In genomic region chr13:99022036-99022435, GRCm38 (mm10) we compare ENCODE assay signal across 35 mouse cellular contexts. TPM values are rescaled to one million over a fixed set of nuclear protein-coding genes. Genes with fewer than 3 reads are reported as not detected.
DNase-seq lines count a peak whose midpoint lies in the region; ATAC-seq and TF ChIP-seq lines count a peak whose summit lies in the region.
"Had no signal": no experiment of that assay in that cellular context is flagged by ENCODE, and none has a peak within 500 bp of the region (broad histone marks: within the 10 kb centered on the region; RNA-seq: fewer than 3 reads in every experiment).

No protein-coding gene starts in this region.

- no peaks in the 10 kb centered on the region for H3K9me3 ChIP-seq in hindbrain, embryonic 12.5 days (replicated peaks)
- H3K9me3 ChIP-seq in hindbrain, postnatal 0 days (ENCODE audit: low read length), result no peaks in the 10 kb centered on the region
- H3K9me3 ChIP-seq in midbrain, embryonic 13.5 days, result no peaks in the 10 kb centered on the region
- H3K9me3 ChIP-seq in midbrain, postnatal 0 days (ENCODE audit: low read length), result no peaks in the 10 kb centered on the region
- H3K9me3 ChIP-seq in neural tube, embryonic 15.5 days (replicated peaks), result no peaks in the 10 kb centered on the region
- H3K9me3 ChIP-seq: embryonic facial prominence, embryonic 13.5 days; heart, embryonic 13.5 days; liver, embryonic 12.5 days had no signal

- DNase-seq in hindbrain, postnatal 0 days (ENCODE audit: low spot score), result no peak
- no peak for DNase-seq in midbrain, postnatal 0 days (ENCODE audit: low spot score)
- DNase-seq in gonadal fat pad, adult 2 months (ENCODE audit: low read depth), result peak; percentile 71
- DNase-seq in frontal cortex, postnatal 10 days (ENCODE audit: low spot score in 2 of 2), result no peak
- DNase-seq: adrenal gland, postnatal 14 days; cerebellum, adult 11-12 months; cerebellum, adult 9-11 months; gastrocnemius, postnatal 14 days; heart, adult 18-20 months; heart, postnatal 10 days; kidney, adult 9 months; kidney, postnatal 10 days; layer of hippocampus, postnatal 36 days; left cerebral cortex, postnatal 4 days; liver, postnatal 0 days; lung, postnatal 36 days; right cerebral cortex, postnatal 4 days had no signal

- 72% methylated on average over 7 of the region's 7 CpGs for WGBS in hindbrain, embryonic 12.5 days
- WGBS in hindbrain, postnatal 0 days, result 53% methylated on average over 7 of the region's 7 CpGs
- WGBS in midbrain, embryonic 13.5 days, result 72% methylated on average over 7 of the region's 7 CpGs
- 45% methylated on average over 7 of the region's 7 CpGs for WGBS in midbrain, postnatal 0 days
- WGBS in neural tube, embryonic 15.5 days, result 38% methylated on average over 7 of the region's 7 CpGs

- no peak overlapping the region for H3K4me3 ChIP-seq in hindbrain, embryonic 12.5 days
- no peak overlapping the region for H3K4me3 ChIP-seq in hindbrain, postnatal 0 days (ENCODE audit: low read length)
- H3K4me3 ChIP-seq in midbrain, embryonic 13.5 days (replicated peaks), result no peak overlapping the region
- no peak overlapping the region for H3K4me3 ChIP-seq in midbrain, postnatal 0 days (ENCODE audit: low read depth, low read length)
- H3K4me3 ChIP-seq in neural tube, embryonic 15.5 days (replicated peaks), result no peak overlapping the region
- H3K4me3 ChIP-seq: embryonic facial prominence, embryonic 13.5 days; heart, embryonic 13.5 days; liver, embryonic 12.5 days had no signal

- no peak overlapping the region for H3K9ac ChIP-seq in hindbrain, embryonic 12.5 days
- no peak overlapping the region for H3K9ac ChIP-seq in hindbrain, postnatal 0 days (replicated peaks; ENCODE audit: low read length)
- no peak overlapping the region for H3K9ac ChIP-seq in midbrain, embryonic 13.5 days (replicated peaks)
- no peak overlapping the region for H3K9ac ChIP-seq in midbrain, postnatal 0 days (replicated peaks; ENCODE audit: low read length, poor library complexity, severe bottlenecking)
- H3K9ac ChIP-seq in neural tube, embryonic 15.5 days (replicated peaks), result no peak overlapping the region
- H3K9ac ChIP-seq: embryonic facial prominence, embryonic 13.5 days; heart, embryonic 13.5 days; liver, embryonic 12.5 days; liver, postnatal 0 days had no signal

- ATAC-seq in hindbrain, embryonic 12.5 days (ENCODE audit: low FRiP score), result no peak
- no peak for ATAC-seq in hindbrain, postnatal 0 days
- no peak for ATAC-seq in midbrain, embryonic 13.5 days
- ATAC-seq in midbrain, postnatal 0 days (ENCODE audit: low FRiP score), result no peak
- ATAC-seq in neural tube, embryonic 15.5 days (ENCODE audit: low FRiP score), result no peak
- ATAC-seq: CD4-positive, CD25-positive, alpha-beta regulatory T cell, adult 4 months; intestine, embryonic 16.5 days; liver, embryonic 12.5 days; liver, postnatal 0 days had no signal

- 0 out of 2 replicates have a peak overlapping the region, but pooled peaks have one; percentile 12 for H3K27ac ChIP-seq in hindbrain, embryonic 12.5 days
- H3K27ac ChIP-seq in hindbrain, postnatal 0 days, result no peak overlapping the region
- peak overlapping the region; percentile 60; the same call in 1 of the 2 replicates for H3K27ac ChIP-seq in midbrain, embryonic 13.5 days
- no peak overlapping the region for H3K27ac ChIP-seq in midbrain, postnatal 0 days (ENCODE audit: low read depth, low read length)
- peak overlapping the region; percentile 46; the same call in 1 of the 2 replicates for H3K27ac ChIP-seq in neural tube, embryonic 15.5 days (replicated peaks)
- H3K27ac ChIP-seq: embryonic facial prominence, embryonic 13.5 days; heart, embryonic 13.5 days; stomach, postnatal 0 days had no signal

- no peaks in the 10 kb centered on the region for H3K36me3 ChIP-seq in hindbrain, embryonic 12.5 days
- no peaks in the 10 kb centered on the region for H3K36me3 ChIP-seq in hindbrain, postnatal 0 days (ENCODE audit: insufficient read depth, low read length)
- H3K36me3 ChIP-seq in midbrain, embryonic 13.5 days, result no peaks in the 10 kb centered on the region
- H3K36me3 ChIP-seq in midbrain, postnatal 0 days (ENCODE audit: insufficient read depth, low read length), result no peaks in the 10 kb centered on the region
- no peaks in the 10 kb centered on the region for H3K36me3 ChIP-seq in neural tube, embryonic 15.5 days
- H3K36me3 ChIP-seq: embryonic facial prominence, embryonic 13.5 days; heart, embryonic 13.5 days; liver, embryonic 12.5 days had no signal

- H3K4me1 ChIP-seq in hindbrain, embryonic 12.5 days, result peaks cover 8% of the 10 kb centered on the region; the same call in 1 of the 2 replicates
- no peaks in the 10 kb centered on the region for H3K4me1 ChIP-seq in hindbrain, postnatal 0 days (ENCODE audit: insufficient read depth, low read length)
- H3K4me1 ChIP-seq in midbrain, embryonic 13.5 days (replicated peaks), result peaks cover 15% of the 10 kb centered on the region
- H3K4me1 ChIP-seq in midbrain, postnatal 0 days (ENCODE audit: insufficient read depth, low read length), result no peaks in the 10 kb centered on the region
- H3K4me1 ChIP-seq in neural tube, embryonic 15.5 days, result peaks cover 22% of the 10 kb centered on the region
- H3K4me1 ChIP-seq: embryonic facial prominence, embryonic 13.5 days had no signal

- H3K4me2 ChIP-seq in hindbrain, embryonic 12.5 days (replicated peaks), result no peak overlapping the region
- no peak overlapping the region for H3K4me2 ChIP-seq in hindbrain, postnatal 0 days (ENCODE audit: low read depth, low read length)
- no peak overlapping the region for H3K4me2 ChIP-seq in midbrain, embryonic 13.5 days (replicated peaks)
- no peak overlapping the region for H3K4me2 ChIP-seq in midbrain, postnatal 0 days (ENCODE audit: low read depth, low read length, poor library complexity, severe bottlenecking)
- no peak overlapping the region for H3K4me2 ChIP-seq in neural tube, embryonic 15.5 days
- H3K4me2 ChIP-seq: embryonic facial prominence, embryonic 13.5 days; heart, embryonic 13.5 days; liver, embryonic 12.5 days had no signal

- no peak for TF ChIP-seq CTCF in hindbrain, postnatal 0 days (IDR thresholded peaks at IDR 0.05; ENCODE audit: low read depth)
- TF ChIP-seq CTCF in midbrain, postnatal 0 days (IDR thresholded peaks at IDR 0.05), result no peak

- no peaks in the 10 kb centered on the region for H3K27me3 ChIP-seq in hindbrain, embryonic 12.5 days
- H3K27me3 ChIP-seq in hindbrain, postnatal 0 days (ENCODE audit: insufficient read depth, low read length), result no peaks in the 10 kb centered on the region
- H3K27me3 ChIP-seq in midbrain, embryonic 13.5 days, result 0 out of 2 replicates have a peak, but pooled peaks cover 2% of the 10 kb centered on the region
- H3K27me3 ChIP-seq in midbrain, postnatal 0 days (ENCODE audit: insufficient read depth, low read length), result no peaks in the 10 kb centered on the region
- no peaks in the 10 kb centered on the region for H3K27me3 ChIP-seq in neural tube, embryonic 15.5 days (replicated peaks)
- H3K27me3 ChIP-seq: embryonic facial prominence, embryonic 13.5 days; heart, embryonic 13.5 days; liver, embryonic 12.5 days had no signal

RNA-seq across cellular contexts. Expression of gene 1700024P04Rik, which starts 37.7 kb away (rescaled TPM):
- polyA plus RNA-seq in hindbrain, embryonic 12.5 days (2016; fragmentation: Nextera tagmentation; extraction: Ambion mirVana), result not detected in 2 replicates
- not detected in 2 replicates for total RNA-seq in hindbrain, postnatal 0 days (2014; rRNA removed)
- not detected in 2 replicates for polyA plus RNA-seq in hindbrain, postnatal 0 days (2015; fragmentation: Nextera tagmentation; extraction: Ambion mirVana)
- not detected in 2 replicates for polyA plus RNA-seq in midbrain, embryonic 13.5 days (2015; fragmentation: Nextera tagmentation; extraction: Ambion mirVana)
- not detected in 2 replicates for total RNA-seq in midbrain, postnatal 0 days (2014; rRNA removed)
- polyA plus RNA-seq in midbrain, postnatal 0 days (2015; fragmentation: Nextera tagmentation; extraction: Ambion mirVana), result not detected in 2 replicates
- 3.3 and 3.6 TPM in 2 replicates for polyA plus RNA-seq in gonadal fat pad, adult 2 months (2012; rRNA removed)
- polyA plus RNA-seq in neural tube, embryonic 15.5 days (2015; fragmentation: Nextera tagmentation; extraction: Ambion mirVana), result not detected in 2 replicates
- total RNA-seq: adrenal gland, postnatal 14 days; common myeloid progenitor, adult 5-6 weeks; gastrocnemius, postnatal 14 days; heart, adult 18-20 months; heart, postnatal 10 days; layer of hippocampus, postnatal 36 days; left cerebral cortex, postnatal 4 days; megakaryocyte, adult 5-6 weeks; monocyte, adult 5-6 weeks had no signal
- polyA plus RNA-seq: CD4-positive, CD25-positive, alpha-beta regulatory T cell, adult 4 months; embryonic facial prominence, embryonic 13.5 days; forebrain, embryonic 11.5 days; heart, embryonic 13.5 days; intestine, embryonic 16.5 days; large intestine, adult 2 months; limb, embryonic 14.5 days; liver, embryonic 12.5 days; liver, postnatal 0 days; lung, embryonic 16.5 days; spleen, adult 2 months; stomach, postnatal 0 days; thymus, postnatal 0 days had no signal

Comparison
In these comparisons a context has a peak if more than half of its experiments do, and no peak if none do; other contexts are left out.
1. H3K27ac ChIP-seq: peak in hindbrain, embryonic 12.5 days (single experiment), midbrain, embryonic 13.5 days (single experiment) and neural tube, embryonic 15.5 days (single experiment); none in hindbrain, postnatal 0 days (single experiment) and midbrain, postnatal 0 days (single experiment).